8 mouse cellular contexts compared by ENCODE assay signal in the genomic region with DNA sequence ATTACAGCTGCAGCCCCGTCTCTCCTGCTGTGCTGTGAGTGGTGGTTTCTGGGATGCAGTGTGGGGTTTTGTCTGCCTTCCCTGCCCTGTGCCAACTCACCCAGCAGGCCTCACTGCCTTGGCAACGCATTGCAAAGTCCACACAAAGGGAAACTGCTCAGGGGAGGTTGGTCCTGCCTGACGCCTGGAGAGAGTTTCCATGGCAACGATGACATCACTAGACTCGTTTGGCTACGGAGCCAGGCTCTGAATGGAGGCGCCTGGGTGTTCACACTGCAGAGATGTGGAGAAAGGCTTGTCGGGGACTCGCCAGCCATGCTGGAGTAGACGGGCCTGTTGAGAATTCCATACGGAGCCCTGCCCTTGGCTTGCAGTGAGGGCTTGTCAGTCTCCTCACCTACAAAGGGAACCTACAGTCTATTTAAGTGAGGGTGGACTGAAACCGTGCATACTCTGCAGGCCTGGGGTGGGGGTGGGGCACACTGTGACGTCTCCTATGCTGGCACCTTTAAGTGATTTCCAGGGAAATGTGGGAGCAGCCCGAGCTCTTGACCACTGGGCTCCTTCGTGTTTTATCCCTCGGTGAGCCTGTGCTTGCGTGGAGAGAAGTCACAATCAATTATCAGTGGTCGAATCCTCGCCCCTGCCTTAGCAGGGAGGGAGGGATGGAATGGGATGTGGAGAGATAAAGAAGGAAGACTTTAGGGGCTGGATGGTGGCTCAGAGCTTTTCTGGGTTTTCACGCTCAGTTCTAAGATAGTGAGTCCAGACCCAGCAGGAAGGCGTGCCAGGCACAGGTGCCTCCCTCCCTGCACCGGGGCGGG. TPM values are rescaled to one million over a fixed set of nuclear protein-coding genes. Genes with fewer than 3 reads are reported as not detected.
DNase-seq lines count a peak whose midpoint lies in the region; ATAC-seq lines count a peak whose summit lies in the region.

No protein-coding gene starts in this region.

- WGBS in hindbrain, embryonic 15.5 days: 3% methylated on average over 23 of the region's 23 CpGs

- no peaks in the 10 kb centered on the region for H3K36me3 ChIP-seq in hindbrain, embryonic 15.5 days

- peak overlapping the region; percentile 99 for H3K27ac ChIP-seq in hindbrain, embryonic 15.5 days (replicated peaks)

- peak; percentile 95 for ATAC-seq in hindbrain, embryonic 15.5 days (ENCODE audit: low FRiP score, low read depth)

- peaks cover 44% of the 10 kb centered on the region for H3K4me1 ChIP-seq in hindbrain, embryonic 15.5 days (replicated peaks)

- peak overlapping the region; percentile 43 for H3K9ac ChIP-seq in hindbrain, embryonic 15.5 days

- H3K27me3 ChIP-seq in hindbrain, embryonic 15.5 days: no peaks in the 10 kb centered on the region

- H3K9me3 ChIP-seq in hindbrain, embryonic 15.5 days: no peaks in the 10 kb centered on the region

- DNase-seq in T-cell, adult 2 months (ENCODE audit: low spot score): peak; percentile 65
- DNase-seq in cerebellum, adult 9-11 months: peak; percentile 98
- peak; percentile 91 to 96 for DNase-seq in frontal cortex, postnatal 14 days (ENCODE audit: low spot score in 2 of 2)
- DNase-seq in layer of hippocampus, postnatal 25 days (ENCODE audit: extremely low spot score in 1 of 2, low spot score in 1 of 2): peak; percentile 69 to 82
- DNase-seq in lung, postnatal 10 days: peak; percentile 94
- DNase-seq in ovary, postnatal 36 days (ENCODE audit: low spot score): peak; percentile 75
- no peak for DNase-seq in spleen, postnatal 4 days (ENCODE audit: low spot score in 2 of 2)

- peak overlapping the region; percentile 53 for H3K4me2 ChIP-seq in hindbrain, embryonic 15.5 days

- peak overlapping the region; percentile 20 for H3K4me3 ChIP-seq in hindbrain, embryonic 15.5 days

RNA-seq across cellular contexts. Expression of a gene that starts 50.6 kb away (rescaled TPM):
- polyA plus RNA-seq in hindbrain, embryonic 15.5 days (2015; fragmentation: Nextera tagmentation; extraction: Ambion mirVana): 32.8 and 35.6 TPM in 2 replicates
- 10 to 100 TPM; 41.8 to 42.4 TPM for total RNA-seq in layer of hippocampus, postnatal 25 days (2021)

Comparison
In these comparisons a context has a peak if more than half of its experiments do, and no peak if none do; other contexts are left out.
1. DNase-seq: peak in T-cell, adult 2 months (single experiment), cerebellum, adult 9-11 months (single experiment), frontal cortex, postnatal 14 days (2 of 2), layer of hippocampus, postnatal 25 days (2 of 2), lung, postnatal 10 days (single experiment) and ovary, postnatal 36 days (single experiment); none in spleen, postnatal 4 days (0 of 2).